Mouse (Mus musculus) erythroblast, embryonic 14.5 days (primary cell): ENCODE measurements around the gene Syt9.

Experiments used
- GATA1 ChIP-seq: IDR thresholded peaks from 2 replicates; pipeline ENCODE4 v1.6.1; 2012; ENCODE audit warnings: low read length, inconsistent platforms, mixed read lengths
- TAL1 ChIP-seq: IDR thresholded peaks from 3 replicates; pipeline ENCODE4 v1.6.1; 2012; ENCODE audit warnings: low read length, inconsistent platforms, mixed read lengths

- TF ChIP-seq GATA1 (no peak), TAL1 (no peak)
Measured at GRCm38 (mm10) chr7:107339560-107340057, 30.9 kb upstream of the Syt9 start.
